Mouse (Mus musculus): ENCODE measurements around the gene Vps4a.

GRCm38 (mm10) chr8:107023479-107023878, 7.5 kb upstream of the Vps4a start:
- TF ChIP-seq CTCF (IDR thresholded peaks at IDR 0.05; ENCODE audit: low read depth) (no peak), EP300 (optimal IDR thresholded peaks at IDR 0.05) (no peak)
